Mouse (Mus musculus): Measurements from ENCODE around the gene Dguok. TPM values are rescaled to one million over a fixed set of nuclear protein-coding genes. Genes with fewer than 3 reads are reported as not detected.

Dguok gene
- polyA plus RNA-seq, 1 experiment from 2014 or later = 63.0 TPM

- no peak overlapping the region for H3K27ac ChIP-seq (ENCODE audit: low read depth, low read length)
- H3K9ac ChIP-seq (ENCODE audit: low read length) = peak overlapping the region; percentile 91; the same call in 1 of the 2 replicates
- peak overlapping the region; percentile 88; the same call in 1 of the 2 replicates for H3K4me2 ChIP-seq (ENCODE audit: low read depth)
- no peak for ATAC-seq (ENCODE audit: insufficient read depth, low FRiP score, low TSS enrichment)
- no peaks in the 10 kb centered on the region for H3K9me3 ChIP-seq (ENCODE audit: control insufficient read depth, low read length)
- WGBS = 40% methylated on average over 3 of the region's 3 CpGs
- H3K36me3 ChIP-seq (ENCODE audit: control insufficient read depth, insufficient read depth, low read length) = peaks cover 2% of the 10 kb centered on the region
- H3K4me1 ChIP-seq (ENCODE audit: control insufficient read depth, insufficient read depth, low read length) = peaks cover 53% of the 10 kb centered on the region
- H3K27me3 ChIP-seq (ENCODE audit: control insufficient read depth, insufficient read depth, low read length) = no peaks in the 10 kb centered on the region
- DNase-seq (ENCODE audit: low spot score) = no peak
- H3K4me3 ChIP-seq (ENCODE audit: low read depth, low read length) = no peak overlapping the region
Measured at GRCm38 (mm10) chr6:83442639-83443038, 64.1 kb downstream of the Dguok start.

- Histone ChIP-seq H3K4me3 (ENCODE audit: low read depth, low read length) (peak overlapping the region; percentile 79), H3K27ac (ENCODE audit: low read depth, low read length) (peak overlapping the region; percentile 96), H3K27me3 (ENCODE audit: control insufficient read depth, insufficient read depth, low read length) (no peaks in the 10 kb centered on the region), H3K9me3 (ENCODE audit: control insufficient read depth, low read length) (no peaks in the 10 kb centered on the region), H3K4me1 (ENCODE audit: control insufficient read depth, insufficient read depth, low read length) (peaks cover 53% of the 10 kb centered on the region), H3K36me3 (ENCODE audit: control insufficient read depth, insufficient read depth, low read length) (peaks cover 2% of the 10 kb centered on the region), H3K4me2 (ENCODE audit: low read depth) (peak overlapping the region; percentile 88), H3K9ac (ENCODE audit: low read length) (peak overlapping the region; percentile 91)
- under 1% methylated on average over 47 of the region's 48 CpGs for WGBS
- DNase-seq (ENCODE audit: low spot score) = peak; percentile 91
- peak; percentile 90 for ATAC-seq (ENCODE audit: insufficient read depth, low FRiP score, low TSS enrichment)
Measured at GRCm38 (mm10) chr6:83441259-83442061, 65.3 kb downstream of the Dguok start.

- Histone ChIP-seq H3K4me2 (ENCODE audit: low read depth) (peak overlapping the region; percentile 88), H3K4me3 (ENCODE audit: low read depth, low read length) (peak overlapping the region; percentile 79), H3K36me3 (ENCODE audit: control insufficient read depth, insufficient read depth, low read length) (peaks cover 2% of the 10 kb centered on the region), H3K27me3 (ENCODE audit: control insufficient read depth, insufficient read depth, low read length) (no peaks in the 10 kb centered on the region), H3K4me1 (ENCODE audit: control insufficient read depth, insufficient read depth, low read length) (peaks cover 55% of the 10 kb centered on the region), H3K9ac (ENCODE audit: low read length) (peak overlapping the region; percentile 91), H3K27ac (ENCODE audit: low read depth, low read length) (peak overlapping the region; percentile 96), H3K9me3 (ENCODE audit: control insufficient read depth, low read length) (no peaks in the 10 kb centered on the region)
- WGBS = 3% methylated on average over 26 of the region's 26 CpGs
- DNase-seq (ENCODE audit: low spot score) (peak; percentile 81), ATAC-seq (ENCODE audit: insufficient read depth, low FRiP score, low TSS enrichment) (peak; percentile 48)
Measured at GRCm38 (mm10) chr6:83440510-83441258, 66.1 kb downstream of the Dguok start.

GRCm38 (mm10) chr6:83440197-83440509, 66.6 kb downstream of the Dguok start:
- Histone ChIP-seq H3K4me3 (ENCODE audit: low read depth, low read length) (peak overlapping the region; percentile 79), H3K4me1 (ENCODE audit: control insufficient read depth, insufficient read depth, low read length) (peaks cover 58% of the 10 kb centered on the region), H3K27me3 (ENCODE audit: control insufficient read depth, insufficient read depth, low read length) (no peaks in the 10 kb centered on the region), H3K9me3 (ENCODE audit: control insufficient read depth, low read length) (no peaks in the 10 kb centered on the region), H3K9ac (ENCODE audit: low read length) (peak overlapping the region; percentile 91), H3K27ac (ENCODE audit: low read depth, low read length) (peak overlapping the region; percentile 96; the same call in 1 of the 2 replicates), H3K36me3 (ENCODE audit: control insufficient read depth, insufficient read depth, low read length) (peaks cover 2% of the 10 kb centered on the region; the same call in 1 of the 2 replicates), H3K4me2 (ENCODE audit: low read depth) (peak overlapping the region; percentile 88)
- 30% methylated on average over 3 of the region's 3 CpGs for WGBS
- DNase-seq (ENCODE audit: low spot score) (no peak), ATAC-seq (ENCODE audit: insufficient read depth, low FRiP score, low TSS enrichment) (0 out of 2 replicates have a peak, but pooled peaks have one; percentile 3)

GRCm38 (mm10) chr6:83439781-83440180, 67.0 kb downstream of the Dguok start:
- no peak for DNase-seq (ENCODE audit: low spot score)
- H3K36me3 ChIP-seq (ENCODE audit: control insufficient read depth, insufficient read depth, low read length) = peaks cover 2% of the 10 kb centered on the region; the same call in 1 of the 2 replicates
- peaks cover 61% of the 10 kb centered on the region for H3K4me1 ChIP-seq (ENCODE audit: control insufficient read depth, insufficient read depth, low read length)
- H3K9ac ChIP-seq (ENCODE audit: low read length) = peak overlapping the region; percentile 91
- H3K4me2 ChIP-seq (ENCODE audit: low read depth) = peak overlapping the region; percentile 88
- H3K9me3 ChIP-seq (ENCODE audit: control insufficient read depth, low read length) = no peaks in the 10 kb centered on the region
- H3K4me3 ChIP-seq (ENCODE audit: low read depth, low read length) = peak overlapping the region; percentile 79
- no peak for ATAC-seq (ENCODE audit: insufficient read depth, low FRiP score, low TSS enrichment)
- H3K27ac ChIP-seq (ENCODE audit: low read depth, low read length) = peak overlapping the region; percentile 96; the same call in 1 of the 2 replicates
- 79% methylated on average over 5 of the region's 5 CpGs for WGBS
- H3K27me3 ChIP-seq (ENCODE audit: control insufficient read depth, insufficient read depth, low read length) = no peaks in the 10 kb centered on the region

- Histone ChIP-seq H3K36me3 (ENCODE audit: control insufficient read depth, insufficient read depth, low read length) (peaks cover 2% of the 10 kb centered on the region; the same call in 1 of the 2 replicates), H3K27ac (ENCODE audit: low read depth, low read length) (no peak overlapping the region), H3K9me3 (ENCODE audit: control insufficient read depth, low read length) (no peaks in the 10 kb centered on the region), H3K4me2 (ENCODE audit: low read depth) (peak overlapping the region; percentile 88), H3K27me3 (ENCODE audit: control insufficient read depth, insufficient read depth, low read length) (no peaks in the 10 kb centered on the region), H3K9ac (ENCODE audit: low read length) (no peak overlapping the region), H3K4me3 (ENCODE audit: low read depth, low read length) (peak overlapping the region; percentile 79; the same call in 1 of the 2 replicates), H3K4me1 (ENCODE audit: control insufficient read depth, insufficient read depth, low read length) (peaks cover 58% of the 10 kb centered on the region)
- DNase-seq (ENCODE audit: low spot score) = no peak
- no peak for ATAC-seq (ENCODE audit: insufficient read depth, low FRiP score, low TSS enrichment)
- WGBS = 85% methylated on average over 13 of the region's 13 CpGs
Measured at GRCm38 (mm10) chr6:83439119-83439767, 67.5 kb downstream of the Dguok start.

GRCm38 (mm10) chr6:83438584-83438983, 68.2 kb downstream of the Dguok start:
- no peaks in the 10 kb centered on the region for H3K27me3 ChIP-seq (ENCODE audit: control insufficient read depth, insufficient read depth, low read length)
- peaks cover 2% of the 10 kb centered on the region; the same call in 1 of the 2 replicates for H3K36me3 ChIP-seq (ENCODE audit: control insufficient read depth, insufficient read depth, low read length)
- H3K27ac ChIP-seq (ENCODE audit: low read depth, low read length) = no peak overlapping the region
- no peak overlapping the region for H3K4me3 ChIP-seq (ENCODE audit: low read depth, low read length)
- peaks cover 52% of the 10 kb centered on the region for H3K4me1 ChIP-seq (ENCODE audit: control insufficient read depth, insufficient read depth, low read length)
- no peak overlapping the region for H3K4me2 ChIP-seq (ENCODE audit: low read depth)
- H3K9me3 ChIP-seq (ENCODE audit: control insufficient read depth, low read length) = no peaks in the 10 kb centered on the region
- no peak for ATAC-seq (ENCODE audit: insufficient read depth, low FRiP score, low TSS enrichment)
- 92% methylated on average over 3 of the region's 3 CpGs for WGBS
- no peak overlapping the region for H3K9ac ChIP-seq (ENCODE audit: low read length)
- no peak for DNase-seq (ENCODE audit: low spot score)

GRCm38 (mm10) chr6:83437802-83438201, 69.0 kb downstream of the Dguok start:
- H3K4me1 ChIP-seq (ENCODE audit: control insufficient read depth, insufficient read depth, low read length) = peaks cover 44% of the 10 kb centered on the region
- H3K9ac ChIP-seq (ENCODE audit: low read length) = no peak overlapping the region
- no peak for DNase-seq (ENCODE audit: low spot score)
- no peaks in the 10 kb centered on the region for H3K27me3 ChIP-seq (ENCODE audit: control insufficient read depth, insufficient read depth, low read length)
- H3K4me2 ChIP-seq (ENCODE audit: low read depth) = no peak overlapping the region
- ATAC-seq (ENCODE audit: insufficient read depth, low FRiP score, low TSS enrichment) = no peak
- no peaks in the 10 kb centered on the region for H3K9me3 ChIP-seq (ENCODE audit: control insufficient read depth, low read length)
- WGBS = 48% methylated on average over 3 of the region's 3 CpGs
- peaks cover 2% of the 10 kb centered on the region; the same call in 1 of the 2 replicates for H3K36me3 ChIP-seq (ENCODE audit: control insufficient read depth, insufficient read depth, low read length)
- H3K4me3 ChIP-seq (ENCODE audit: low read depth, low read length) = no peak overlapping the region; the same call in 1 of the 2 replicates
- H3K27ac ChIP-seq (ENCODE audit: low read depth, low read length) = no peak overlapping the region

Measured in neural tube, embryonic 11.5 days (tissue).